Mouse (Mus musculus): ENCODE results near the gene Yipf3.

DNA sequence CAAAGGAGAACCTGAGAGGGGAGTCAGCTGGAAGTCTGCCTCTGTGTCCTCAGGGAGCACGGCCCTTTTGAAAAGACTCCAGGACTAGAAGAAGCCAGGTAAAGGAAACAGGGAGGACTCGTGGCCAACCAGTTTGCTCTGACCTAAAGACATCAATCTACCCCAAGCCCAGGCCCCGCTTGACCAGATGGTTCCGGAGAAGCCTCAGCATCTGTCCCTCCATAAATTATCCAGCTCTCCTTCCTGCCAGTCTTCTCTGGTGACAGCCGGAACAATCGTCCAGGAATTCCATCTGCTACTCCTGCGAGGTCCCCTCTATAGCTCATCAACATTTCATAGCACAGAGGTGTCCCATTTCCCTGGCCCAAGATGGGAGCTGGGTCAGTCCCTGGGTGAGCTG, 36.8 kb downstream of the Yipf3 start:
- TF ChIP-seq CTCF (IDR thresholded peaks at IDR 0.05; ENCODE audit: low read depth), result no peak
- TF ChIP-seq EP300 (IDR thresholded peaks at IDR 0.05; ENCODE audit: low read depth), result no peak
